29 mouse cellular contexts compared by ENCODE assay signal in the genomic region with DNA sequence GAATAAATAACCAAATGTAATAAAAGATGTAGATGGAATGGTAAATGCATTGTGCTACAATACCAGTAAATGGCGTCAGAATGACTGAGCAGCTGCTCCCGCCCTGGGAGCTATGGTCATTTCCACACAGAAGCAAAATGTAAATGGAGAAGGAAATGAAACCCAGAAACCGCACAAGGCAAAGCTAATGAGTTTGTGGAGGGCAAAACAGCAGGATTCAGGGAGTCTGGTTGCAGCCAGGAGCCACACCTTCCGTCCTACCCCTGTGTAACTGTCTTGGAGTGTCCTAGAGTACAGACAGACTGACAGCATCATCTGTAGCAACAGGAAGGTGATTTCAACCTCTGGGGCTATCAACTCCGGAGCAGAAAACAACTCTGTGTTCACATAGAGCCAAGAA. TPM values are rescaled to one million over a fixed set of nuclear protein-coding genes. Genes with fewer than 3 reads are reported as not detected.
DNase-seq lines count a peak whose midpoint lies in the region; ATAC-seq and TF ChIP-seq lines count a peak whose summit lies in the region.
"Had no signal": no experiment of that assay in that cellular context is flagged by ENCODE, and none has a peak within 500 bp of the region (broad histone marks: within the 10 kb centered on the region; RNA-seq: fewer than 3 reads in every experiment).

No protein-coding gene starts in this region.

- H3K79me2 ChIP-seq in C2C12 (ENCODE audit: control insufficient read depth, insufficient read depth) (no peaks in the 10 kb centered on the region), macrophage (ENCODE audit: inconsistent target) (no peaks in the 10 kb centered on the region)

- H3K36me3 ChIP-seq in C2C12 (ENCODE audit: control insufficient read depth, insufficient read depth) (no peaks in the 10 kb centered on the region), macrophage (ENCODE audit: inconsistent target) (no peaks in the 10 kb centered on the region)
- H3K36me3 ChIP-seq: heart, embryonic 12.5 days; hindbrain, embryonic 10.5 days; limb, embryonic 10.5 days; limb, embryonic 15.5 days; lung, embryonic 15.5 days; neural tube, embryonic 13.5 days had no signal

- no peak for TF ChIP-seq CTCF in C2C12 (IDR thresholded peaks at IDR 0.05; ENCODE audit: control insufficient read depth, insufficient read depth, insufficient read length)
- TF ChIP-seq CTCF in bone marrow, adult 2 months (IDR thresholded peaks at IDR 0.05; ENCODE audit: control insufficient read depth, insufficient read depth, low read length) = no peak
- TF ChIP-seq CTCF in cerebellum, adult 2 months (IDR thresholded peaks at IDR 0.05; ENCODE audit: borderline replicate concordance, insufficient read depth, low read depth, low read length) = no peak

- H3ac ChIP-seq in C2C12 (ENCODE audit: control insufficient read depth, insufficient read length, low read depth) = no peak overlapping the region

- ATAC-seq in monocyte, adult 5-6 weeks (replicated peaks; ENCODE audit: insufficient number of reproducible peaks, low FRiP score, low TSS enrichment, poor library complexity, severe bottlenecking) = peak; percentile 45
- ATAC-seq: activated CD4-positive, CD25-positive, alpha-beta regulatory T cell, adult 4 months; forebrain, embryonic 16.5 days; hindbrain, embryonic 16.5 days had no signal

- H3K79me3 ChIP-seq in C2C12 (ENCODE audit: low read depth) = no peaks in the 10 kb centered on the region

- DNase-seq in cerebellum, adult 2 months = no peak
- DNase-seq in cerebellum, adult 11-12 months = no peak
- no peak for DNase-seq in urinary bladder, postnatal 4 days (ENCODE audit: low spot score in 2 of 2)
- DNase-seq: adrenal gland, adult 8-10 months; cerebellum, adult 11 months; cerebellum, postnatal 10 days; gastrocnemius, adult 2 months; gastrocnemius, postnatal 36 days; heart, adult 2 months; kidney, postnatal 14 days; layer of hippocampus, adult 9-11 months; midbrain, embryonic 14.5 days; right cerebral cortex, postnatal 4 days; thymus, adult 2 months had no signal

- H3K27me3 ChIP-seq in C2C12 (ENCODE audit: control insufficient read depth, insufficient read depth, insufficient read length) = no peaks in the 10 kb centered on the region
- no peaks in the 10 kb centered on the region for H3K27me3 ChIP-seq in cerebellum, adult 2 months (ENCODE audit: control insufficient read depth, insufficient read depth, low read length)
- H3K27me3 ChIP-seq: heart, embryonic 12.5 days; limb, embryonic 15.5 days; lung, embryonic 15.5 days; neural tube, embryonic 13.5 days had no signal

- peaks cover 5% of the 10 kb centered on the region; the same call in 1 of the 2 replicates for H3K4me1 ChIP-seq in bone marrow, adult 2 months (ENCODE audit: control insufficient read depth, insufficient read depth, low read length)
- H3K4me1 ChIP-seq in cerebellum, adult 2 months (ENCODE audit: control insufficient read depth, insufficient read depth, low read length) = no peaks in the 10 kb centered on the region
- H3K4me1 ChIP-seq: heart, embryonic 12.5 days; hindbrain, embryonic 10.5 days; limb, embryonic 15.5 days; lung, embryonic 15.5 days; neural tube, embryonic 13.5 days had no signal

- 11% methylated on average over 5 of the region's 5 CpGs for WGBS in bone marrow, adult 2 months
- WGBS in macrophage (ENCODE audit: missing documents) = 0% methylated on average over 5 of the region's 5 CpGs
- 75% methylated on average over 5 of the region's 5 CpGs for WGBS in cerebellum, adult 2 months

- H3K4me3 ChIP-seq in C2C12 (ENCODE audit: insufficient read depth, poor library complexity, severe bottlenecking) (no peak overlapping the region), macrophage (ENCODE audit: inconsistent target) (no peak overlapping the region)
- H3K4me3 ChIP-seq in bone marrow, adult 2 months (replicated peaks; ENCODE audit: control insufficient read depth, low read depth, low read length) = no peak overlapping the region
- H3K4me3 ChIP-seq in cerebellum, adult 2 months (replicated peaks; ENCODE audit: insufficient read depth, low read depth, low read length) = no peak overlapping the region
- H3K4me3 ChIP-seq: erythroblast, embryonic 14.5 days; gastrocnemius, adult 2 months; heart, adult 2 months; heart, embryonic 12.5 days; hindbrain, embryonic 10.5 days; limb, embryonic 10.5 days; limb, embryonic 15.5 days; lung, embryonic 15.5 days; neural tube, embryonic 13.5 days had no signal

- peak overlapping the region; percentile 60 for H3K27ac ChIP-seq in bone marrow, adult 2 months (ENCODE audit: control insufficient read depth, insufficient read depth, low read depth, low read length, poor library complexity)
- peak overlapping the region; percentile 43 for H3K27ac ChIP-seq in macrophage
- no peak overlapping the region for H3K27ac ChIP-seq in cerebellum, adult 2 months (ENCODE audit: insufficient read depth, low read length)
- H3K27ac ChIP-seq: gastrocnemius, adult 2 months; heart, adult 2 months; hindbrain, embryonic 10.5 days; limb, embryonic 10.5 days; limb, embryonic 15.5 days; liver, embryonic 14.5 days; lung, embryonic 15.5 days; neural tube, embryonic 13.5 days had no signal

- TF ChIP-seq POLR2A in bone marrow, adult 2 months (IDR thresholded peaks at IDR 0.05; ENCODE audit: borderline replicate concordance, control insufficient read depth, low read depth, low read length) = no peak
- no peak for TF ChIP-seq POLR2A in cerebellum, adult 2 months (IDR thresholded peaks at IDR 0.05; ENCODE audit: borderline replicate concordance, insufficient read depth, low read length)

TF ChIP-seq in C2C12, 6 proteins besides CTCF, POLR2A, EP300 and RAD21:
- TF ChIP-seq MYOD1 (IDR thresholded peaks at IDR 0.05; ENCODE audit: control insufficient read depth, insufficient read length, low read depth) = peak; percentile 59
- TF ChIP-seq MAX (IDR thresholded peaks at IDR 0.05) = no peak
- TF ChIP-seq USF1 (IDR thresholded peaks at IDR 0.05; ENCODE audit: low read depth) = no peak
TF ChIP-seq in C2C12: peak in this region for 1.

RNA-seq across cellular contexts. Expression of gene Mapk13, which starts 12.7 kb away (rescaled TPM):
- polyA plus RNA-seq in C2C12 (2012; fragmentation: generic; extraction: Trizol) = not detected
- polyA plus RNA-seq in bone marrow, adult 2 months (2011; ENCODE audit: insufficient read depth, insufficient read length, low replicate concordance, missing spikeins) = 37.7 and 70.0 TPM in 2 replicates
- total RNA-seq in macrophage (2018; cell fraction: chromatin; rRNA removed) = 1 to 10 TPM in 2 of 26 experiments, under 1 TPM in 3, not detected in 21; 0.25 to 2.8 (median 0.83) TPM
- under 1 TPM in 11 of 26 experiments, not detected in 15; 0.05 to 0.33 (median 0.18) TPM for total RNA-seq in macrophage (2018; cell fraction: cytosol; rRNA removed)
- total RNA-seq in macrophage (2018; cell fraction: nucleus; rRNA removed) = under 1 TPM in 2 of 26 experiments, not detected in 24; 0.42 to 0.84 TPM
- polyA plus RNA-seq in macrophage (2018) = 0.19 TPM in 1 of 3 replicates, not detected in the others
- total RNA-seq in monocyte, adult 5-6 weeks (2017) = 1.5 to 2.3 TPM (median 1.8 TPM) in 3 replicates
- 5.6 TPM in 2 replicates for polyA plus RNA-seq in cerebellum, adult 2 months (2012; rRNA removed)
- total RNA-seq: gastrocnemius, postnatal 36 days had no signal
- polyA plus RNA-seq: activated CD4-positive, CD25-positive, alpha-beta regulatory T cell, adult 4 months; erythroblast, embryonic 14.5 days had no signal

RNA-seq across cellular contexts. Expression of gene AC170998.1, which starts 30.6 kb away (rescaled TPM):
- polyA plus RNA-seq in C2C12 (2012; fragmentation: generic; extraction: Trizol) (0.15 TPM), macrophage (2018) (0.93 to 1.7 TPM (median 0.96 TPM) in 3 replicates)
- 2.7 and 6.1 TPM in 2 replicates for polyA plus RNA-seq in bone marrow, adult 2 months (2011; ENCODE audit: insufficient read depth, insufficient read length, low replicate concordance, missing spikeins)
- 10 to 100 TPM in 25 of 26 experiments, 1 to 10 TPM in 1; 9.8 to 54.7 (median 22.9) TPM for total RNA-seq in macrophage (2018; cell fraction: chromatin; rRNA removed)
- 1 to 10 TPM in 6 of 26 experiments, under 1 TPM in 6, not detected in 14; 0.14 to 2.6 (median 1.0) TPM for total RNA-seq in macrophage (2018; cell fraction: cytosol; rRNA removed)
- 10 to 100 TPM in 18 of 26 experiments, 1 to 10 TPM in 8; 3.2 to 41.5 (median 15.6) TPM for total RNA-seq in macrophage (2018; cell fraction: nucleus; rRNA removed)
- total RNA-seq in monocyte, adult 5-6 weeks (2017) = 10.1 to 17.4 TPM in 2 of 3 replicates, not detected in the other
- polyA plus RNA-seq in cerebellum, adult 2 months (2012; rRNA removed) = 1.0 and 2.0 TPM in 2 replicates
- polyA plus RNA-seq: erythroblast, embryonic 14.5 days had no signal

RNA-seq across cellular contexts. Expression of gene Brpf3, which starts 44.4 kb away (rescaled TPM):
- polyA plus RNA-seq in C2C12 (2012; fragmentation: generic; extraction: Trizol) (10.8 TPM), macrophage (2018) (11.9 to 24.5 TPM (median 12.0 TPM) in 3 replicates)
- 117 and 133 TPM in 2 replicates for polyA plus RNA-seq in bone marrow, adult 2 months (2011; ENCODE audit: insufficient read depth, insufficient read length, low replicate concordance, missing spikeins)
- 100 to 1,000 TPM in 4 of 26 experiments, 10 to 100 TPM in 22; 60.7 to 254 (median 77.8) TPM for total RNA-seq in macrophage (2018; cell fraction: chromatin; rRNA removed)
- total RNA-seq in macrophage (2018; cell fraction: cytosol; rRNA removed) = 10 to 100 TPM; 10.3 to 17.3 (median 13.7) TPM
- 10 to 100 TPM; 25.9 to 94.0 (median 41.7) TPM for total RNA-seq in macrophage (2018; cell fraction: nucleus; rRNA removed)
- 6.7 to 16.8 TPM (median 7.3 TPM) in 3 replicates for total RNA-seq in monocyte, adult 5-6 weeks (2017)
- polyA plus RNA-seq in cerebellum, adult 2 months (2012; rRNA removed) = 28.1 and 32.3 TPM in 2 replicates
